Mouse (Mus musculus): Measurements from ENCODE around the gene Pla2g10.
"Not testable (repeated sequence)": the region's sequence is repeated elsewhere in the genome, so short reads cannot be mapped to it uniquely, and the experiment has no call there.

Gene Pla2g10

GRCm38 (mm10) chr16:13730285-13731255, at the start of gene Pla2g10:
Gene Pla2g10 (minus strand): TSS chr16:13730983.
- no peak for DNase-seq

GRCm38 (mm10) chr16:13774651-13775050, 43.9 kb upstream of the Pla2g10 start:
- DNase-seq = not testable (repeated sequence)

GRCm38 (mm10) chr16:13774011-13774410, 43.2 kb upstream of the Pla2g10 start:
- DNase-seq = not testable (repeated sequence)

- DNase-seq = not testable (repeated sequence)
Observed at GRCm38 (mm10) chr16:13772051-13772450, 41.3 kb upstream of the Pla2g10 start.

GRCm38 (mm10) chr16:13771603-13772002, 40.8 kb upstream of the Pla2g10 start:
- not testable (repeated sequence) for DNase-seq

GRCm38 (mm10) chr16:13766367-13766766, 35.6 kb upstream of the Pla2g10 start:
- DNase-seq = no peak

GRCm38 (mm10) chr16:13764519-13764918, 33.7 kb upstream of the Pla2g10 start:
- DNase-seq = no peak

- DNase-seq = not testable (repeated sequence)
Observed at GRCm38 (mm10) chr16:13762807-13763206, 32.0 kb upstream of the Pla2g10 start.

GRCm38 (mm10) chr16:13757823-13758222, 27.0 kb upstream of the Pla2g10 start:
- DNase-seq = no peak

- peak; percentile 98 for DNase-seq
Observed at GRCm38 (mm10) chr16:13754400-13755190, 23.8 kb upstream of the Pla2g10 start.

GRCm38 (mm10) chr16:13753986-13754385, 23.2 kb upstream of the Pla2g10 start:
- DNase-seq = peak; percentile 7

GRCm38 (mm10) chr16:13750626-13751025, 19.8 kb upstream of the Pla2g10 start:
- DNase-seq = no peak

GRCm38 (mm10) chr16:13749981-13750380, 19.2 kb upstream of the Pla2g10 start:
- no peak for DNase-seq

- no peak for DNase-seq
Observed at GRCm38 (mm10) chr16:13749306-13749705, 18.5 kb upstream of the Pla2g10 start.

- DNase-seq = not testable (repeated sequence)
Observed at GRCm38 (mm10) chr16:13748813-13749212, 18.0 kb upstream of the Pla2g10 start.

- DNase-seq = no peak
Observed at GRCm38 (mm10) chr16:13748124-13748523, 17.3 kb upstream of the Pla2g10 start.

- DNase-seq = no peak
Observed at GRCm38 (mm10) chr16:13747708-13748107, 16.9 kb upstream of the Pla2g10 start.

GRCm38 (mm10) chr16:13740844-13741243, 10.1 kb upstream of the Pla2g10 start:
- no peak for DNase-seq

- not testable (repeated sequence) for DNase-seq
Observed at GRCm38 (mm10) chr16:13739044-13739443, 8.3 kb upstream of the Pla2g10 start.

GRCm38 (mm10) chr16:13735977-13736376, 5.2 kb upstream of the Pla2g10 start:
- no peak for DNase-seq

GRCm38 (mm10) chr16:13733518-13734137, 2.8 kb upstream of the Pla2g10 start:
- DNase-seq = peak; percentile 88

GRCm38 (mm10) chr16:13732786-13733185, 2.0 kb upstream of the Pla2g10 start:
- DNase-seq = no peak

GRCm38 (mm10) chr16:13729428-13729827, 1.4 kb downstream of the Pla2g10 start:
- peak; percentile 4 for DNase-seq
